Mouse (Mus musculus): ENCODE results near the gene Polh. TPM values are rescaled to one million over a fixed set of nuclear protein-coding genes. Genes with fewer than 3 reads are reported as not detected.

Gene Polh
- polyA plus RNA-seq, 1 experiment from 2014 or later: 14.8 TPM

- H3K36me3 ChIP-seq: peaks cover 66% of the 10 kb centered on the region
- H3K4me3 ChIP-seq (replicated peaks): no peak overlapping the region
- no peak overlapping the region for H3K4me2 ChIP-seq (replicated peaks)
- no peak overlapping the region for H3K27ac ChIP-seq
- no peaks in the 10 kb centered on the region for H3K9me3 ChIP-seq
- no peak for ATAC-seq
- H3K27me3 ChIP-seq (replicated peaks): no peaks in the 10 kb centered on the region
- no peak overlapping the region for H3K9ac ChIP-seq
- 86% methylated on average over 12 of the region's 12 CpGs for WGBS
- H3K4me1 ChIP-seq (replicated peaks): no peaks in the 10 kb centered on the region
Measured at GRCm38 (mm10) chr17:46123953-46124700, 78.3 kb downstream of the Polh start.

GRCm38 (mm10) chr17:46123285-46123684 lies 79.2 kb downstream of the Polh start:
- Histone ChIP-seq H3K27ac (no peak overlapping the region), H3K4me1 (replicated peaks) (no peaks in the 10 kb centered on the region), H3K9me3 (no peaks in the 10 kb centered on the region), H3K36me3 (peaks cover 61% of the 10 kb centered on the region), H3K27me3 (replicated peaks) (no peaks in the 10 kb centered on the region), H3K4me2 (replicated peaks) (no peak overlapping the region), H3K9ac (no peak overlapping the region), H3K4me3 (replicated peaks) (no peak overlapping the region)
- ATAC-seq: no peak
- 95% methylated on average over 4 of the region's 4 CpGs for WGBS

GRCm38 (mm10) chr17:46122791-46123190 lies 79.7 kb downstream of the Polh start:
- no peak for ATAC-seq
- Histone ChIP-seq H3K4me1 (replicated peaks) (no peaks in the 10 kb centered on the region), H3K27ac (no peak overlapping the region), H3K4me3 (replicated peaks) (no peak overlapping the region), H3K36me3 (peaks cover 58% of the 10 kb centered on the region), H3K27me3 (replicated peaks) (no peaks in the 10 kb centered on the region), H3K4me2 (replicated peaks) (no peak overlapping the region), H3K9me3 (no peaks in the 10 kb centered on the region), H3K9ac (no peak overlapping the region)
- 98% methylated on average over 4 of the region's 4 CpGs for WGBS

MicroRNAs encoded within 50 kb of the gene (microRNA counts, 519-probe panel; counts per million panel counts)
- microRNA mmu-miR-693-3p (97.1 counts per million, percentile 29 among the panel's probes with 10 or more counts), microRNA mmu-miR-693-5p (97.1 counts per million, percentile 29 among the panel's probes with 10 or more counts)

Other genes starting within 250 kb of the Polh start
- 3.6 and 4.7 TPM in 2 replicates for gene Vegfa, start 170.3 kb downstream of the Polh start, polyA plus RNA-seq (2015; fragmentation: Nextera tagmentation; extraction: Ambion mirVana)
- 153 and 158 TPM in 2 replicates for gene Mrps18a, start 91.7 kb downstream of the Polh start, polyA plus RNA-seq (2015; fragmentation: Nextera tagmentation; extraction: Ambion mirVana)
- 8.1 and 8.6 TPM in 2 replicates for gene Rsph9, start 58.4 kb downstream of the Polh start, polyA plus RNA-seq (2015; fragmentation: Nextera tagmentation; extraction: Ambion mirVana)
- gene Mad2l1bp, start 49.1 kb downstream of the Polh start, polyA plus RNA-seq (2015; fragmentation: Nextera tagmentation; extraction: Ambion mirVana): 33.8 and 36.3 TPM in 2 replicates
- 25.1 and 32.4 TPM in 2 replicates for gene Gtpbp2, start 41.6 kb downstream of the Polh start, polyA plus RNA-seq (2015; fragmentation: Nextera tagmentation; extraction: Ambion mirVana)
- 31.6 and 31.9 TPM in 2 replicates for gene Xpo5, start 137 bp upstream of the Polh start, polyA plus RNA-seq (2015; fragmentation: Nextera tagmentation; extraction: Ambion mirVana)
- gene Polr1c, start 45.4 kb upstream of the Polh start, polyA plus RNA-seq (2015; fragmentation: Nextera tagmentation; extraction: Ambion mirVana): 75.3 and 75.8 TPM in 2 replicates
- 86.8 and 111 TPM in 2 replicates for gene Yipf3, start 45.4 kb upstream of the Polh start, polyA plus RNA-seq (2015; fragmentation: Nextera tagmentation; extraction: Ambion mirVana)
- 0.46 and 0.69 TPM in 2 replicates for gene Lrrc73, start 50.9 kb upstream of the Polh start, polyA plus RNA-seq (2015; fragmentation: Nextera tagmentation; extraction: Ambion mirVana)
- gene Tjap1, start 80.4 kb upstream of the Polh start, polyA plus RNA-seq (2015; fragmentation: Nextera tagmentation; extraction: Ambion mirVana): 28.6 and 29.6 TPM in 2 replicates
- gene Dlk2, start 94.8 kb upstream of the Polh start, polyA plus RNA-seq (2015; fragmentation: Nextera tagmentation; extraction: Ambion mirVana): 0.64 and 0.77 TPM in 2 replicates
- 6.3 and 7.4 TPM in 2 replicates for gene Abcc10, start 125.7 kb upstream of the Polh start, polyA plus RNA-seq (2015; fragmentation: Nextera tagmentation; extraction: Ambion mirVana)
- 6.6 and 7.1 TPM in 2 replicates for gene Zfp318, start 181.1 kb upstream of the Polh start, polyA plus RNA-seq (2015; fragmentation: Nextera tagmentation; extraction: Ambion mirVana)
- 0.92 TPM in 1 of 2 replicates, not detected in the other for gene Crip3, start 226.3 kb upstream of the Polh start, polyA plus RNA-seq (2015; fragmentation: Nextera tagmentation; extraction: Ambion mirVana)
- not detected in 2 replicates for gene Slc22a7, start 235.8 kb upstream of the Polh start, polyA plus RNA-seq (2015; fragmentation: Nextera tagmentation; extraction: Ambion mirVana)

Measured in intestine, embryonic 15.5 days (tissue).